In genomic region chr7:107253355-107253754, GRCm38 (mm10) we compare ENCODE assay signal across 36 mouse cellular contexts. TPM values are rescaled to one million over a fixed set of nuclear protein-coding genes. Genes with fewer than 3 reads are reported as not detected.
A peak's percentile ranks its signal among the peaks of the same experiment; 100 is the strongest.
DNase-seq lines count a peak whose midpoint lies in the region; ATAC-seq lines count a peak whose summit lies in the region.
"Had no signal": no experiment of that assay in that cellular context is flagged by ENCODE, and none has a peak within 500 bp of the region (broad histone marks: within the 10 kb centered on the region; RNA-seq: fewer than 3 reads in every experiment).

No protein-coding gene starts in this region.

- no peak overlapping the region for H3K27ac ChIP-seq in hindbrain, embryonic 14.5 days
- H3K27ac ChIP-seq: embryonic facial prominence, embryonic 12.5 days; embryonic facial prominence, embryonic 15.5 days; forebrain, embryonic 15.5 days; heart, adult 2 months; heart, embryonic 10.5 days; heart, embryonic 13.5 days; hindbrain, embryonic 15.5 days had no signal

- WGBS in hindbrain, embryonic 14.5 days: 87% methylated on average over 3 of the region's 3 CpGs

- no peaks in the 10 kb centered on the region for H3K36me3 ChIP-seq in hindbrain, embryonic 14.5 days (replicated peaks; ENCODE audit: control insufficient read depth, insufficient read depth)
- H3K36me3 ChIP-seq: embryonic facial prominence, embryonic 12.5 days; embryonic facial prominence, embryonic 15.5 days; forebrain, embryonic 15.5 days; heart, embryonic 10.5 days; heart, embryonic 13.5 days; hindbrain, embryonic 15.5 days had no signal

- H3K9me3 ChIP-seq in hindbrain, embryonic 14.5 days (ENCODE audit: control insufficient read depth, low read length): no peaks in the 10 kb centered on the region
- H3K9me3 ChIP-seq: embryonic facial prominence, embryonic 12.5 days; embryonic facial prominence, embryonic 15.5 days; forebrain, embryonic 15.5 days; heart, embryonic 10.5 days; heart, embryonic 13.5 days; hindbrain, embryonic 15.5 days had no signal

- DNase-seq in frontal cortex, adult 2 months (ENCODE audit: extremely low spot score in 1 of 2, low spot score in 1 of 2): peak; percentile 1 to 34
- DNase-seq in frontal cortex, postnatal 10 days (ENCODE audit: low spot score in 2 of 2): no peak
- peak; percentile 6 to 72 for DNase-seq in left cerebral cortex, postnatal 25 days (ENCODE audit: low spot score in 2 of 2)
- DNase-seq in left cerebral cortex, postnatal 10 days (ENCODE audit: extremely low spot score in 1 of 2, low spot score in 2 of 2): no peak
- DNase-seq in right cerebral cortex, adult 2 months (ENCODE audit: low spot score in 2 of 2): peak; percentile 2 to 13
- no peak for DNase-seq in right cerebral cortex, postnatal 4 days
- peak; percentile 24 for DNase-seq in telencephalon, adult 2 months (ENCODE audit: low read depth, low spot score)
- no peak for DNase-seq in hindbrain, embryonic 14.5 days (ENCODE audit: low spot score)
- DNase-seq: adrenal gland, adult 8-10 months; adrenal gland, postnatal 25 days; cerebellum, adult 11 months; cerebellum, adult 2 months; cerebellum, adult 9-11 months; cerebellum, postnatal 25 days; gastrocnemius, postnatal 10 days; gastrocnemius, postnatal 36 days; heart, adult 2 months; heart, postnatal 14 days; heart, postnatal 4 days had no signal

- intact Hi-C loops in left cerebral cortex, postnatal 25 days (cut with DNase I): no loop called here
- intact Hi-C loops in left cerebral cortex, postnatal 10 days (cut with DNase I): loop anchor here (10.0 kb wide), 1 partner anchor 111 kb away; no protein-coding TSS in a partner anchor

- no peak overlapping the region for H3K4me3 ChIP-seq in hindbrain, embryonic 14.5 days (replicated peaks; ENCODE audit: low read length)
- H3K4me3 ChIP-seq: embryonic facial prominence, embryonic 12.5 days; embryonic facial prominence, embryonic 15.5 days; forebrain, embryonic 15.5 days; heart, adult 2 months; heart, embryonic 10.5 days; heart, embryonic 13.5 days; hindbrain, embryonic 15.5 days had no signal

- no peaks in the 10 kb centered on the region for H3K4me1 ChIP-seq in hindbrain, embryonic 14.5 days (replicated peaks; ENCODE audit: control insufficient read depth, insufficient read depth, low read length)
- H3K4me1 ChIP-seq: embryonic facial prominence, embryonic 12.5 days; embryonic facial prominence, embryonic 15.5 days; forebrain, embryonic 15.5 days; heart, embryonic 10.5 days; heart, embryonic 13.5 days; hindbrain, embryonic 15.5 days had no signal

- no peaks in the 10 kb centered on the region for H3K27me3 ChIP-seq in hindbrain, embryonic 14.5 days (ENCODE audit: control insufficient read depth, insufficient read depth, low read length)
- H3K27me3 ChIP-seq: embryonic facial prominence, embryonic 12.5 days; embryonic facial prominence, embryonic 15.5 days; forebrain, embryonic 15.5 days; heart, embryonic 13.5 days; hindbrain, embryonic 15.5 days had no signal

- ATAC-seq in hindbrain, embryonic 14.5 days (ENCODE audit: low FRiP score): no peak
- ATAC-seq: activated CD4-positive, CD25-positive, alpha-beta regulatory T cell, adult 4 months; CD4-positive, CD25-positive, alpha-beta regulatory T cell, adult 4 months; forebrain, embryonic 15.5 days had no signal

- H3K9ac ChIP-seq in hindbrain, embryonic 14.5 days: no peak overlapping the region
- H3K9ac ChIP-seq: embryonic facial prominence, embryonic 12.5 days; embryonic facial prominence, embryonic 15.5 days; forebrain, embryonic 15.5 days; heart, embryonic 13.5 days; hindbrain, embryonic 15.5 days had no signal

- no peak overlapping the region for H3K4me2 ChIP-seq in hindbrain, embryonic 14.5 days (replicated peaks)
- H3K4me2 ChIP-seq: embryonic facial prominence, embryonic 12.5 days; embryonic facial prominence, embryonic 15.5 days; forebrain, embryonic 15.5 days; heart, embryonic 13.5 days; hindbrain, embryonic 15.5 days had no signal

RNA-seq across cellular contexts. Expression of gene Rbmxl2, which starts 44.1 kb away (rescaled TPM):
- polyA plus RNA-seq in frontal cortex, adult 2 months (2012; rRNA removed): not detected in 2 replicates
- total RNA-seq in left cerebral cortex, postnatal 25 days (2021): not detected
- not detected for total RNA-seq in left cerebral cortex, postnatal 10 days (2021)
- polyA plus RNA-seq in hindbrain, embryonic 14.5 days (2014; fragmentation: Nextera tagmentation; extraction: Ambion mirVana): not detected in 2 replicates
- total RNA-seq: adrenal gland, adult 8-10 months; adrenal gland, postnatal 25 days; common myeloid progenitor, adult 5-6 weeks; gastrocnemius, adult 18-20 months; gastrocnemius, postnatal 10 days; gastrocnemius, postnatal 36 days; granulocyte monocyte progenitor cell, adult 5-6 weeks; heart, adult 2 months; heart, postnatal 4 days; MEL had no signal
- polyA plus RNA-seq: activated CD4-positive, CD25-positive, alpha-beta regulatory T cell, adult 4 months; C2C12; CD4-positive, CD25-positive, alpha-beta regulatory T cell, adult 4 months; cerebellum, adult 2 months; embryonic facial prominence, embryonic 12.5 days; embryonic facial prominence, embryonic 15.5 days; forebrain, embryonic 11.5 days; forebrain, embryonic 15.5 days; heart, adult 2 months; heart, embryonic 10.5 days; heart, embryonic 13.5 days; heart, embryonic 16.5 days; hindbrain, embryonic 11.5 days; hindbrain, embryonic 15.5 days; intestine, embryonic 14.5 days had no signal

Comparison
In these comparisons a context has a peak if more than half of its experiments do, and no peak if none do; other contexts are left out.
1. DNase-seq: peak in frontal cortex, adult 2 months (2 of 2), left cerebral cortex, postnatal 25 days (2 of 2), right cerebral cortex, adult 2 months (2 of 2) and telencephalon, adult 2 months (single experiment); none in frontal cortex, postnatal 10 days (0 of 2), left cerebral cortex, postnatal 10 days (0 of 2), right cerebral cortex, postnatal 4 days (single experiment) and hindbrain, embryonic 14.5 days (single experiment).